9 mouse cellular contexts compared by ENCODE assay signal in the genomic region with DNA sequence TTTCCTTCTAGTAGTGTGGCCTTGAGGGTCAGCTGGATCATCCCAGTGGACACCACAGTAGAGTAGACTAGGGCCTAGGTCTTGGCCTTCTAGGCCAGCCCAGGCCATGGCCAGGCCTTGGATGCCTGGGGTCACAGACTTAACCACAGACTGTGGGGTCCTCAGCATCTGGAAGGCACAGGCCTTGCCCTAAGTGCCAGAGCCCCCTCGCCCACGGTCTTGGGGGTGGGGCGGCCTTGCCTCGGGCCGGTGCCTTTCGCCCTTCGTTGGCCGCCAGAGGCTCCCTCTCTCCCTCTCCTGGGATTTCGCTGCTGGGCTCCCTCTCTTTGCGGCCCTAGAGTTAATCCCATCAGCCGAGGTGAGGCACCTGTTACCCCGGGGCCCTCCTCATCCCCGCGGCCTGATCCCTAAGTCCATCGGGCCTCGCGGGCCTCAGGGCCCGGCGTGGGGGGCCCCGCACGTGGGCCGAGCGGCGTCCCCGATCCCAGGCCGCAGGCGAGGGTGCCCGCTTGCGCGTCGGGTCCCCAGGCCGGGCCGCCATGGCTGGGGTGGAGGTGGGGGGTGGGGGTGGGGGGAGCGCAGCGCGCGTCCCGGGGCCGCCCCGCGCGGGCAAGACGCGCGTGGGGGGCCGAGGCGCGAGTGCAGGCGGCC. TPM values are rescaled to one million over a fixed set of nuclear protein-coding genes. Genes with fewer than 3 reads are reported as not detected.
DNase-seq lines count a peak whose midpoint lies in the region; ATAC-seq and TF ChIP-seq lines count a peak whose summit lies in the region.
"Had no signal": no experiment of that assay in that cellular context is flagged by ENCODE, and none has a peak within 500 bp of the region (broad histone marks: within the 10 kb centered on the region; RNA-seq: fewer than 3 reads in every experiment).

A gene (plus strand): TSS at position 244 of the 651 bp plus-strand sequence.

- no peaks in the 10 kb centered on the region for H3K27me3 ChIP-seq in kidney, adult 2 months (replicated peaks; ENCODE audit: control insufficient read depth, insufficient read depth, low read length)
- H3K27me3 ChIP-seq in limb, embryonic 13.5 days, result no peaks in the 10 kb centered on the region
- no peaks in the 10 kb centered on the region for H3K27me3 ChIP-seq in midbrain, embryonic 11.5 days (ENCODE audit: control insufficient read depth, insufficient read depth, low read length)
- H3K27me3 ChIP-seq in testis, adult 2 months (ENCODE audit: control insufficient read depth, insufficient read depth, low read length), result no peaks in the 10 kb centered on the region

- peak within 1 kb of the TSS; percentile 90 for H3K9ac ChIP-seq in limb, embryonic 13.5 days
- peak within 1 kb of the TSS; percentile 97 for H3K9ac ChIP-seq in midbrain, embryonic 11.5 days (ENCODE audit: low read length)

- 4% methylated on average over 35 of the region's 49 CpGs for WGBS in kidney, adult 2 months
- under 1% methylated on average over 34 of the region's 49 CpGs for WGBS in limb, embryonic 13.5 days
- 0% methylated on average over 31 of the region's 49 CpGs for WGBS in midbrain, embryonic 11.5 days

- no peak for TF ChIP-seq POLR2A in kidney, adult 2 months (IDR thresholded peaks at IDR 0.05; ENCODE audit: low read depth, low read length)
- no peak for TF ChIP-seq POLR2A in testis, adult 2 months (IDR thresholded peaks at IDR 0.05; ENCODE audit: control insufficient read depth, low read depth, low read length)

- H3K36me3 ChIP-seq in kidney, adult 2 months (ENCODE audit: control insufficient read depth, insufficient read depth, low read length), result no peaks in the 10 kb centered on the region
- peaks cover 6% of the 10 kb centered on the region for H3K36me3 ChIP-seq in limb, embryonic 13.5 days
- H3K36me3 ChIP-seq in midbrain, embryonic 11.5 days (ENCODE audit: control insufficient read depth, insufficient read depth, low read length), result no peaks in the 10 kb centered on the region
- no peaks in the 10 kb centered on the region for H3K36me3 ChIP-seq in testis, adult 2 months (ENCODE audit: control insufficient read depth, insufficient read depth, low read length)

- H3K4me1 ChIP-seq in kidney, adult 2 months (ENCODE audit: control insufficient read depth, insufficient read depth, low read length), result no peaks in the 10 kb centered on the region
- peaks cover 18% of the 10 kb centered on the region; the same call in 1 of the 2 replicates for H3K4me1 ChIP-seq in limb, embryonic 13.5 days
- peaks cover 6% of the 10 kb centered on the region; the same call in 1 of the 2 replicates for H3K4me1 ChIP-seq in midbrain, embryonic 11.5 days (ENCODE audit: control insufficient read depth, insufficient read depth, low read length)
- peaks cover 7% of the 10 kb centered on the region for H3K4me1 ChIP-seq in testis, adult 2 months (ENCODE audit: control insufficient read depth, insufficient read depth, low read length)

- no peaks in the 10 kb centered on the region for H3K9me3 ChIP-seq in limb, embryonic 13.5 days
- H3K9me3 ChIP-seq in midbrain, embryonic 11.5 days (ENCODE audit: control insufficient read depth, low read length), result no peaks in the 10 kb centered on the region

- ATAC-seq in limb, embryonic 13.5 days (ENCODE audit: low FRiP score, low read depth), result peak; percentile 54
- peak; percentile 69 for ATAC-seq in midbrain, embryonic 11.5 days (ENCODE audit: low FRiP score)

- DNase-seq in thymus, postnatal 4 days, result peak; percentile 6
- no peak for DNase-seq in thymus, postnatal 14 days
- peak; percentile 84 for DNase-seq in embryo, embryonic 9.5 days (ENCODE audit: extremely low spot score)
- peak; percentile 28 for DNase-seq in heart, adult 8-10 months (ENCODE audit: low spot score)
- peak; percentile 65 for DNase-seq in kidney, adult 2 months
- peak; percentile 96 for DNase-seq in midbrain, embryonic 11.5 days (ENCODE audit: low spot score, missing footprints)

- peak within 1 kb of the TSS; percentile 79 for H3K4me2 ChIP-seq in limb, embryonic 13.5 days (replicated peaks)
- peak within 1 kb of the TSS; percentile 72 for H3K4me2 ChIP-seq in midbrain, embryonic 11.5 days

- 0 out of 2 replicates have a peak, but pooled peaks have one; percentile 35 for TF ChIP-seq CTCF in kidney, adult 2 months (conservative IDR thresholded peaks at IDR 0.05; ENCODE audit: insufficient read depth, insufficient read length, low read depth, low read length)
- TF ChIP-seq CTCF in testis, adult 2 months (IDR thresholded peaks at IDR 0.05; ENCODE audit: control insufficient read depth, insufficient read depth, insufficient replicate concordance, low read depth, low read length), result no peak

- H3K4me3 ChIP-seq in kidney, adult 2 months (ENCODE audit: insufficient read depth, low read depth, low read length), result peak within 1 kb of the TSS; percentile 72
- peak within 1 kb of the TSS; percentile 73 for H3K4me3 ChIP-seq in limb, embryonic 13.5 days
- peak within 1 kb of the TSS; percentile 74 for H3K4me3 ChIP-seq in midbrain, embryonic 11.5 days (ENCODE audit: low read depth, low read length)
- H3K4me3 ChIP-seq in testis, adult 2 months (ENCODE audit: control insufficient read depth, low read depth, low read length), result peak within 1 kb of the TSS; percentile 91

- H3K27ac ChIP-seq in kidney, adult 2 months (ENCODE audit: insufficient read depth, low read depth, low read length), result 0 out of 2 replicates have a peak within 1 kb of the TSS, but pooled peaks have one; percentile 2
- H3K27ac ChIP-seq in limb, embryonic 13.5 days, result peak within 1 kb of the TSS; percentile 94
- H3K27ac ChIP-seq in midbrain, embryonic 11.5 days (ENCODE audit: low read depth, low read length), result peak within 1 kb of the TSS; percentile 97
- peak within 1 kb of the TSS; percentile 93 for H3K27ac ChIP-seq in testis, adult 2 months (ENCODE audit: control insufficient read depth, insufficient read depth, low read depth, low read length)

RNA-seq across cellular contexts. Expression of the gene that starts here (rescaled TPM):
- total RNA-seq in heart, adult 8-10 months (2022), result 10 to 100 TPM; 10.7 to 15.0 (median 12.8) TPM
- polyA plus RNA-seq in kidney, adult 2 months (2012; rRNA removed), result 3.0 and 3.5 TPM in 2 replicates
- polyA plus RNA-seq in limb, embryonic 13.5 days (2015; fragmentation: Nextera tagmentation; extraction: Ambion mirVana), result 23.4 and 23.6 TPM in 2 replicates
- 17.8 and 19.0 TPM in 2 replicates for polyA plus RNA-seq in midbrain, embryonic 11.5 days (2014; fragmentation: Nextera tagmentation; extraction: Ambion mirVana)
- polyA plus RNA-seq in testis, adult 2 months (2012; rRNA removed), result 6.1 and 8.5 TPM in 2 replicates
- total RNA-seq: MEL had no signal

Comparison
In these comparisons a context has a peak if more than half of its experiments do, and no peak if none do; other contexts are left out.
1. H3K27ac ChIP-seq: peak in every context shown above with its lines; median percentile 97 in midbrain, embryonic 11.5 days; 94 in limb, embryonic 13.5 days; 93 in testis, adult 2 months; 2 in kidney, adult 2 months.